Mouse (Mus musculus) testis, adult 2 months (tissue): Measurements from ENCODE around the gene Spocd1. TPM values are rescaled to one million over a fixed set of nuclear protein-coding genes. Genes with fewer than 3 reads are reported as not detected.

Source experiments
- H3K27ac ChIP-seq: fragments of 200-500 bp; 2 replicates; pipeline ENCODE4 v1.5.1; 2012; ENCODE audit warnings: low read depth, low read length; ENCODE audit not compliant: control insufficient read depth, insufficient read depth
- H3K27me3 ChIP-seq: fragments of 200-500 bp; 2 replicates; pipeline ENCODE4 v1.6.1; 2012; ENCODE audit warnings: mild to moderate bottlenecking, low read length, moderate library complexity; ENCODE audit not compliant: control insufficient read depth, insufficient read depth
- H3K36me3 ChIP-seq: fragments of 200-500 bp; 2 replicates; pipeline ENCODE4 v1.6.1; 2012; ENCODE audit warnings: mild to moderate bottlenecking, low read length; ENCODE audit not compliant: control insufficient read depth, insufficient read depth
- H3K4me1 ChIP-seq: fragments of 200-500 bp; 2 replicates; pipeline ENCODE4 v1.6.1; 2012; ENCODE audit warnings: low read length; ENCODE audit not compliant: control insufficient read depth, insufficient read depth
- H3K4me3 ChIP-seq: fragments of 200-500 bp; 2 replicates; pipeline ENCODE4 v1.5.1; 2012; ENCODE audit warnings: low read depth, mild to moderate bottlenecking, low read length, moderate library complexity, mixed read lengths; ENCODE audit not compliant: control insufficient read depth
- CTCF ChIP-seq: fragments of 200-500 bp; IDR thresholded peaks from 2 replicates; pipeline ENCODE4 v1.5.1; 2012; ENCODE audit warnings: low read depth, mild to moderate bottlenecking, inconsistent platforms, low read length, moderate library complexity; ENCODE audit not compliant: control insufficient read depth, insufficient read depth, insufficient replicate concordance
- POLR2A ChIP-seq: fragments of 200-500 bp; IDR thresholded peaks from 2 replicates; pipeline ENCODE4 v1.6.1; 2012; ENCODE audit warnings: low read depth, mild to moderate bottlenecking, inconsistent platforms, low read length, moderate library complexity; ENCODE audit not compliant: control insufficient read depth
- polyA plus RNA-seq: library from polyadenylated mRNA; depleted of rRNA; stranded (reverse); fragments of >200 nt; gene quantifications from 2 replicates; pipeline ENCODE4 v1.2.3, GENCODE M21; 2012

Gene Spocd1
- polyA plus RNA-seq, 1 experiment = 5.1 TPM

GRCm38 (mm10) chr4:129993944-129994695 is 65.1 kb downstream of the Spocd1 start:
- Histone ChIP-seq H3K27ac (no peak overlapping the region), H3K27me3 (no peaks in the 10 kb centered on the region)
- TF ChIP-seq POLR2A (no peak), CTCF (no peak)

DNA sequence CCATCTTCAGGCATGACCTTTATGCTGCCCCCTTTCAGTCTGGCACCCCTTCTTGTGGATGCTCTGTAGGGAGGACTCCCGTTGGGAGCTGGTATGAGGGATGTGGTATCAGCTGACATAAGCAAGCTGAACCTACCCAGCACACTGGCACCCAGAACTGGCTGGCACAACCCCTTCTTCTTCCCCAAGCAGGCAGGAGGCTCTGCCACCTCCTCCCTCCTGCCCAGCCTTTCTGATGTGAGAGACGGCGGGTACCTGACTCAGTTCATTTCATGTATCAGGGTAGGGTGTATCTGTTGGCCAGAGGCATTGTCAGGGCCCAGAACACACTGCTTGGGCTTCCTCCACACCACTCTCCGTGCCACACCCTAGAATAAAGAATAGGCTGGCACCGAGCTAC is 65.7 kb downstream of the Spocd1 start:
- H3K4me1 ChIP-seq = no peaks in the 10 kb centered on the region; the same call in 1 of the 2 replicates
- H3K27me3 ChIP-seq = no peaks in the 10 kb centered on the region
- no peak overlapping the region for H3K27ac ChIP-seq
- H3K4me3 ChIP-seq = no peak overlapping the region
- TF ChIP-seq POLR2A = no peak
- no peak for TF ChIP-seq CTCF
- H3K36me3 ChIP-seq = no peaks in the 10 kb centered on the region

More at GRCm38 (mm10) chr4:129993944-129994695, 65.1 kb downstream of the Spocd1 start:
- Histone ChIP-seq H3K4me1 (no peaks in the 10 kb centered on the region; the same call in 1 of the 2 replicates), H3K4me3 (no peak overlapping the region), H3K36me3 (no peaks in the 10 kb centered on the region)

DNA sequence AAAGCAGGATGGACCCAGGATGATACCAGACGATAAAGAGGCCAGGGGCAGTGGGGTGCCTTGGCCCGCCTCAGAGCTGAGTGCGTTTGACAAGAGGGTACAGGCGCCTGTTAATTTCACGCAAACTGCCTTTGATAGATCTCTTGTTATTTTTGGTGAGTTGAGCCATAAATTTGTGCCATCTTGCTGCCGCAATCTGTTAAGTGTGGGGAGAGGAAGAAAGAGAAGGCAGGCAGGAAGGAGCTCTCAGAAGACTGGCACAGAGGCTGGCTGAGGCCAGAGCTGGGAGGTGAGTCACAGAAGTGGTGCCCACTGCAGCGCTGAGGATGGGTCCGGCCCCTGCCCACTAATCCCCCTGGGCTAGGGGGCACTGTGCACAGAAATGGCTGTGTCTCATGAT is 66.2 kb downstream of the Spocd1 start:
- no peak for TF ChIP-seq CTCF
- TF ChIP-seq POLR2A = no peak
- Histone ChIP-seq H3K4me1 (no peaks in the 10 kb centered on the region; the same call in 1 of the 2 replicates), H3K4me3 (no peak overlapping the region), H3K36me3 (no peaks in the 10 kb centered on the region), H3K27ac (no peak overlapping the region), H3K27me3 (no peaks in the 10 kb centered on the region)

DNA sequence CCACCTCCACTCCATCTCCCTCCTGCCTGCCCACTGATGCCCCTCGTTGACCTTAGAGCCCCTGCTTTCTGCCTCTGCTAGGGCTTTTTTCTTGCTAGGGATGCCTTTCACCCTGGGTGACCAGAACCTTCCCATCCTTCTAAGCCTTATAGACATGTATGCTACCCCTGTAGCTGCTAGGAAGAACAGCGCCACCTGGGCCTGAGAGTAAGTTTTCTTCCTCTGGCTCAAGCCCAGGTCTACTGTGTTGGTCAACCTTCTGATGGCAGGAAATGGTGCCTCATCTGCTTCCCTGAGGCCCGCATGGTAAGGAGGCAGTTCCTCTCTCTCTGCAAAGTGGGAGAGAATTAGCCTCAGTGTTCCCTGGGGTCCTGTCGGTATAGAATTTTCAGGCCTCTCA is 67.0 kb downstream of the Spocd1 start:
- TF ChIP-seq CTCF (no peak), POLR2A (no peak)
- Histone ChIP-seq H3K27ac (no peak overlapping the region), H3K4me1 (no peaks in the 10 kb centered on the region; the same call in 1 of the 2 replicates), H3K36me3 (no peaks in the 10 kb centered on the region), H3K27me3 (no peaks in the 10 kb centered on the region), H3K4me3 (no peak overlapping the region)

DNA sequence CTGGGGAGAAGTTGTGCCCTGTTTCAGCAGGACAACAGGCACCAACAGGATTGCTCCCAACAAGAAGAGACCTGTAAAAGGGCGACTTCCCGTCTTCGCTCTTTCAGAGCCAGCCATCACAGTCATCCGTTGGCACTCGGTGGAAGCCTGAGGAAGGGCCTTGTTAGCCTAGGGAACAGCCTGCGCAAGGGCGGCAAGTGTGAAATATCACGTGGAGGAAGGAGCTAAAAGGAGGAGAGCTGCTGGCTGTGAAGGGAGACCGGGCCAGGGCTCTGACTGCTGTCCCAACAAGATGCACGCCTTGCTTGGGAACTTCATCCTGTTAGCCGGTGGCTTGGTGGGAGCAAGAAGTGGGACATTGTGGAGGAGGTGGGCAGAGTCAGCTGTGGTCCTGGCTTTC is 69.1 kb downstream of the Spocd1 start:
- H3K4me1 ChIP-seq = no peaks in the 10 kb centered on the region; the same call in 1 of the 2 replicates
- H3K27ac ChIP-seq = no peak overlapping the region
- no peak overlapping the region for H3K4me3 ChIP-seq
- no peaks in the 10 kb centered on the region for H3K27me3 ChIP-seq
- no peaks in the 10 kb centered on the region for H3K36me3 ChIP-seq
- TF ChIP-seq POLR2A (no peak), CTCF (no peak)

DNA sequence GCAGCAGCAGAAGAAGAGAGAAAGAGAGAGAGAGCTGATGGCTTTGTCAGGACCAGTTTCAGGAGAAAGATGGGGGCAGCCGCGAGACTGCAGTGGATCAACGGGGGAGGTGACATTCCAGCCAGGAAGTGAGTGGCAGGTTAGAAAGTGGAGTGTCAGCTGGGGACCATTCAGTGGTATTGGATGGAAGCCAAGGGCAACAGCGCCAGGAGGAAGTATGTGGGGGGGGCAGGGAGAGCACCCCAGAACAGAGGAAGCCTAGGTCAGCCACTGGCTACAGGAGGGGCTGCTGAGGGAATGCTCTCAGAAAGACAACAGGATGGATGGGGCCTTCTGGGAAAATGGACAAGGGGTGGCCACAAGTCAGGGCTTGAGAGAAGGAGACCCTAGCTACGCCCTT is 72.7 kb downstream of the Spocd1 start:
- no peak for TF ChIP-seq POLR2A
- TF ChIP-seq CTCF = no peak
- Histone ChIP-seq H3K4me3 (no peak overlapping the region), H3K36me3 (no peaks in the 10 kb centered on the region), H3K4me1 (peaks cover 6% of the 10 kb centered on the region), H3K27ac (no peak overlapping the region), H3K27me3 (no peaks in the 10 kb centered on the region)

DNA sequence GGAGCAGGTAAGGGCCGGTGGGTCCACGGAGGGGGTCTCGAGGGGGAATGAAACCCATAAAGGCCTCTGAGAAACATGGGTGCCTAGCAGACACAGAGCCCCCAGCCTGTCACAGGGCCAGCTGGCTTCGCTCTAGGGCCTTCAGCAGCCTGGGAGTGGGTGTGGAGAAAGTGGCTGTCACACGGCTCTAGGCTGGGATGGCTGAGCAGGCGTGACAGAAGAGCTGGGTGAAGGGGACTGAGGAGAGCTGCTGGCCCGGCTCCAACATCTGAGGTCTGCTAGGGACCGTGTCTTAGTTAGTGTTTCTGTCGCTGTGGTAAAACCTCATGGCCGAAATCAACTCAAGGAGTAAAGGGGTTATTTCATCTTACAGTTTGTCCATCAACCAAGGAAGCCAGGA is 73.1 kb downstream of the Spocd1 start:
- Histone ChIP-seq H3K27ac (no peak overlapping the region), H3K27me3 (no peaks in the 10 kb centered on the region), H3K36me3 (no peaks in the 10 kb centered on the region), H3K4me3 (no peak overlapping the region), H3K4me1 (peaks cover 10% of the 10 kb centered on the region)
- TF ChIP-seq CTCF = no peak
- no peak for TF ChIP-seq POLR2A
